Mouse (Mus musculus): Measurements from ENCODE around the gene Pdzph1.

Pdzph1 gene

GRCm38 (mm10) chr17:58923316-58923866, 67.8 kb downstream of the Pdzph1 start:
- no peak for DNase-seq (ENCODE audit: low read depth, low spot score)

GRCm38 (mm10) chr17:58922821-58923220, 68.4 kb downstream of the Pdzph1 start:
- no peak for DNase-seq (ENCODE audit: low read depth, low spot score)

- DNase-seq (ENCODE audit: low read depth, low spot score) = no peak
Measured at GRCm38 (mm10) chr17:58919927-58920326, 71.2 kb downstream of the Pdzph1 start.

GRCm38 (mm10) chr17:58919061-58919460, 72.1 kb downstream of the Pdzph1 start:
- no peak for DNase-seq (ENCODE audit: low read depth, low spot score)

GRCm38 (mm10) chr17:58918539-58918938, 72.6 kb downstream of the Pdzph1 start:
- DNase-seq (ENCODE audit: low read depth, low spot score) = no peak

GRCm38 (mm10) chr17:58911564-58911963, 79.6 kb downstream of the Pdzph1 start:
- DNase-seq (ENCODE audit: low read depth, low spot score) = no peak

- no peak for DNase-seq (ENCODE audit: low read depth, low spot score)
Measured at GRCm38 (mm10) chr17:58909061-58909661, 82.0 kb downstream of the Pdzph1 start.

- no peak for DNase-seq (ENCODE audit: low read depth, low spot score)
Measured at GRCm38 (mm10) chr17:58906001-58906400, 85.2 kb downstream of the Pdzph1 start.

- DNase-seq (ENCODE audit: low read depth, low spot score) = no peak
Measured at GRCm38 (mm10) chr17:58891488-58892210, 99.5 kb downstream of the Pdzph1 start.

- DNase-seq (ENCODE audit: low read depth, low spot score) = no peak
Measured at GRCm38 (mm10) chr17:58889905-58890645, 101.1 kb downstream of the Pdzph1 start.

- no peak for DNase-seq (ENCODE audit: low read depth, low spot score)
Measured at GRCm38 (mm10) chr17:58884393-58884792, 106.8 kb downstream of the Pdzph1 start.

GRCm38 (mm10) chr17:58873356-58873755, 117.8 kb downstream of the Pdzph1 start:
- DNase-seq (ENCODE audit: low read depth, low spot score) = no peak

- no peak for DNase-seq (ENCODE audit: low read depth, low spot score)
Measured at GRCm38 (mm10) chr17:58870795-58871194, 120.4 kb downstream of the Pdzph1 start.

Data from c-Kit-negative CD71-positive TER-119-positive erythroid progenitor cells, embryonic 14.5 days (primary cell).